Mouse (Mus musculus): ENCODE measurements at regions not wholly inside any gene's neighbourhood (a gene's known extent, or its start where the extent isn't known, plus 50 kb on each side); places are given as distances from the start of the nearest gene placed in this dataset.

DNA sequence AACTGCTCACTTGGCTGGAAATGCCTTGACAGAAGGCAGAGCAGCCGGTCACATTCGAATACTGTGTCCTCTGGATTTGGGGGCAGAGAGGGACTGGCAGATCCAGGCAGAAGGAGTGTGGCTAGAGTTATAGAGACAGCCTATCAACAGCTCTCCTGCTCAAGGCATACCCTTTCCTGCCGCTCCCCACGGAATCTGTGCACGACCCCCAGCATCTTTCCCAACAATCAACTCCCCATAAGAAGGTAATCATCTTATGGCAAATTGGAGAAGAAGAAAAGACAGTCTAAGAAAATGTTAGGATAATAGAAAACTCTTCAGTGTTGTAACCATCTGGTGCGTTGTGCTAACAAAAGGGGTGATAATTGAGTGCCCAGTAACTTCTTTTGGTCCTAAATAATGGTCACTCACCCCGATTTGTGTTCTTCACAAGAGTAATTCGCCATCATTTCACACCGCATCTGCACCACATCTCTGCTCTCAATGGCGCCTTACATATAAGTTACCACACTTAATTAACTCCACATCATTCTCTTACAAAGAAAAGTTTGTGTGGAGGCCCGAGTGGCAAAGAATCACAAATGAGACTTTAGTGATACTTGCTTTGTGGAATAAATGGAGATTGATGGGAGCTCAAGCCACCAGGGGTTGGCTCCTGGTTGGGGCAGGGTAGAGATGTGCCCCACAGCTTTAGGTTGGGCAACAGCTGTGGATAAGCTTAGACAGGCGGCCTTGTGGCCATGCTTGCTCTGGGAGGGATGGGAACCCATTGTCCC is 551.2 kb upstream of the Btbd3 start:
- DNase-seq: no peak

DNA sequence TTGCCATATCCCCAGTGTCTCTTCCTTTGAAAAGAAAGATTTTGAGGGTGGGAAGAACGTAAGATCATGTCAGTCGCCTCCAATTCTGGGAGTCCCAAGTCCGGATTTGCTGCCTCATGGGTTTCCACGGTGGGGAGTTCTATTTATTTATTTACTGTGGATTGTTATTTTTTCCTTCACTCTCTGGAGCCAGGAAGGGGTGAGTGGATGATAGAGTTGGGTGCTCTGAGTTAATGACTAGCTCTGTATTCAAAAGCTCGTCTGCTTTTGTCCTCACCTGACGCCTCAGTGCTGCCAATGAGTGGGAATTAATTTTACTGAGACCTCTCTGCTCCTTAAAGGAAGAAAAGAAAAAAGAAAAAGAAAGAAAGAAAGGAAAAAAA is 551.8 kb upstream of the Btbd3 start:
- no peak for DNase-seq

DNA sequence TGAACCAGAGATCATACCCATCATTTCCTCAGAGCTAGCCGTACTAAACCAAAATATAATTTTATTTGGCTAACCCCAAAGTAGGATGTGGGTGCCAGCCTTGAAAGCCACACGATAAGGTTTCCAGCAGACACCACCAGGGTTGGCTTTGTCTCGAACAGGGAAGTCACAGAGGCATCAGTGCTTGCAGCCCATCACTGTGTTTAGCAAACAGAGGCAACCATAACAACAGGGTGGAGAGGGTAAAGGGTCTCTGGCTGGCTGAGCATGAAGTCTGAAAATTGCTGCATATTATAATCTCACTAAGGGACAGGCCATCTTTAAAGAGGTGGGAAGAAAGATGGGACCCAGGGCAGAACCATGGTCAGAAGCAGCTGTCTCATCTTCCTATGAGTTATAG is 552.3 kb upstream of the Btbd3 start:
- no peak for DNase-seq

DNA sequence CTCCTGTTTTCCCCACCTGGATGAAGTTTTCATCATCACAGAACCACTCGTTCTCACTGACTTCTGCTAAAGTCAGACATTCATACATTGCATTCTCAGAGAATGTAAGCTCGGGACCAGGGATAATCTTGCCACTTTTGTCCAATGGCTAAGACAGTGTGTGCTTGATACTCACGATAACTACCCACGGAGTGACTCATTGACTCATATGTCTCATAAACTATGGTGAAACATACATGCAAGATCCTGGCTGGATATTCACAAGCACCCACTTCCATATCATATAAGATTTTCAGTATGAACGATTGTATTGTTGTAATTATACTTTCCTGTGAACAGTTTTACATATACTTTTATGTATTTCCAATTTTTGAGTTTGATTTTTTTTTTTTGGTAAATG is 560.5 kb upstream of the Btbd3 start:
- no peak for DNase-seq

DNA sequence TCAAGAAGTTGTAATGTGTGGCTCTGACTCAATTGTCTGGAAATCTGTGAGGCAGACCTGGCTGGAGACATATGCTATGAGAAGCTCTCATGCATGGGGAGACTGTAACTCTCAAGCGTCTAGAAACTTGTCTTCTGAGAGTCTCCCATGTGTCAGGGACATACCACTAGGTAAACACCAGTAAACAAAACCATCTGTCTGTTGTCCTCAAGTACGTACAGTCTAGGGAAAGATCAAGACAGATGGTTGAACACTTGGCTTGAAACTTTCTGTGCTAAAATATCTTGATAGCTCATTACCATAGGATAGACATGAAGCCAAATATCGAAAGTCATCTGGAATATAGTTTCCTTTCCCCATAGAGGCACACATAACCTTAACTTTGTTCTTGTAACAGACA is 562.3 kb upstream of the Btbd3 start:
- peak; percentile 14 for DNase-seq

DNA sequence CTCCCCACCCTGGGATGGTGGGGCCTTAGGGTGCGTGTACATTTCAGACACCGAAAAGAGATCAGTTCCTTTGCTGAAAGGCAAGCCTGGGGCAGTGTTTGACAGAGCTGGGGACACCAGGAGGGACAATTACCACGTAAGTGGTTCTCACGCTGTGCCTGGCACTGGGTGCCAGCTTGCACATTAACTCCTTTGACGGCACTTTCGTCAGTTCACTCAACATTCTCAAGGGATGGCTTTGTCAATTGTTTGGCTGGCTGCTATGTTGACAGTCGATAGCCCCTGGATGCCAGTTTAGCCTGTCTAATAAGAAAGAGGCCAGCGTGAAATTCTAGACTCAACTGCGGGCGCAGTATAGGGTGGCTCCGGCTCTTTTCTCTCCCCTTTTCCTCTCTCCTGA is 569.2 kb upstream of the Btbd3 start:
- peak; percentile 11 for DNase-seq

DNA sequence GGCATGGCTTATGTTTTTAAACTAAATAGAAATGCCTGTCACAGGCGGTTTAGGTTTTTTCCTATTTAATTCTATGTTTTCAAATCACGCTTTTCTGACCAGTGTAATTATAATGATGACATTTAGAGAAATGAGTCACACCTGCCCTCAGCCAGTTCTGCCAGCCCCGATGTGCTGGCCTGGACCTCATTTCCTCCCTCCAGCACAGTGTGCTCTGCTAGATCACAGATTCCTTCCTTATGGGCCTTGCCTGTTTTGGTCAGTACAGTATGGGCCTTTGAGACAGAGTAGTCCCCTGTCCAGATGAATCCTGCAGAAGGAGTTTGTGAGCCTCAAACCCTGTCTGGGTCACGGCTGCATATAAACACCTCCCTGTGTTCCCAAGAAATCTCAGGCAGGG is 569.6 kb upstream of the Btbd3 start:
- DNase-seq: no peak

DNA sequence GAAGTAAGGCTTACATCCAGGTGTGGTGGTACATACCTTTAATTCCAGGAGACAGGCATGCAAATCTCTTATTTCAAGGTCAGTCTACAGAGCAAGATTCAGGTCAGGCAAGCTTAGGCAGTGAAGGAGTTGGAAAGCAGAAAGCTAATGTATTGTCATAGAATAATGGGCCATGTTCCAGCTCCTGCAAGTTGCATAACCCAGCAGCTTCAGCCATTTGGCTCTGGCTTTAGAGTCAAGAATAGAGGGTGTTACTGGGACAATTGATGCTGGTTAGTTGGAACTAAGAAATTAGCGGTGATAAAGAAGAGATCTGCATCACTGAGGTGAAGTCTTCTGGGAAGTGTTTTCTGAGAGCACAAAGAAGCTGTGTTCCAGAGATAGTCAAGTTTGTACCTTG is 565.3 kb upstream of the Jag1 start:
- DNase-seq: no peak

DNA sequence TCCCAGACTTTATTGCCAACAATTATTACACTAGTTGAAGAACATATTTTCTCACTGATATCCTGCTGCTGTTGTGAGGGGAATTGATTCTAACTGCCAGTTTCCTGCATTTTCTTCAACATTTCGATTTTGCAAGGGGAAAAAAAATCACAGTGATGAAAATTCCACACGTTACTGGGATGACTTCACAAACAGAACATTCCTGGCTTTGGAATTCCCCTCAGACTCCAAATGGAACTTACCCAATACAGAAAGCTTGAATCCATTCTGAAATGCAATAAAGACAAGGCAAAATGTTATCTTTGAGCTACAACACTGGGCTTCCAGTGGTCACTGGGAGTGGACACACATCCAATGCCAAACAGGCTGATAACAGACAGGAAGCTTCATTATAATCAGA is 546.7 kb upstream of the Jag1 start:
- DNase-seq: no peak

DNA sequence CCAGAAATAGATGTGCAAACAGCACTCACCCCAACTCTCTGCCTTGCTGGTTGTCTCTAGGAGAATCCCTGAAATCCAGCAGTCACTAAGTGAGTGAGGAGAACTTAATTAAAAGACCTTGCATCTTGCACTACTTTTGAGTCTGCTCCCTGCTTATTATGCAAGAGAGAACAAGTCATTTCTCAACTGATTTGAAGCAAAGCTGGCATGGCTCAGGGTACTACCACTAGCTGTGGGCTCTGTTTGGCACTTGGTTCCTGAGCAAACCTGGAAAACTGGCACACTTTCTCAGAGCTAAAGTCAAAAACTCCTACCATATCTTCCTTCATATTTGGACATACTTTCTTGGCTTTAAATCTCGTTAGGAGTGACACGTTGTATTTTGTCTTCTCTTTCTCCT is 545.8 kb upstream of the Jag1 start:
- DNase-seq: no peak

DNA sequence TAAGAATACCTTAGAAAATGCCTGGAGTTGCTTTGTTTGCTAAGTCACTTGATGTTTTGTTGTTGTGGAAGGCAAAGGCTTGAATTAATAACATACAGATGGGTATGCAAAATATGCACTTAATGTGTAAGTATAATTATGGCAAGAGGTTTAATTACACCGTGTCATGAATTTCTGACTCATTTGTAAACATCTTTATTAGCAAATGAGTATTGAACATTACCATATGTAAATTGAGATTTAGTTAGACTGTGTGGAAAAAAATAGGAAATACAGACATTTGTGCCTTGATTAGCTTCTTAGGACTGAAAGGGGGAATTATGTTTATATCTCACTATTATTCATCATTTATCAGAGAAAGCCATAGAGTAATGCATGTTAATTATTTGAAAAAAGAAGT is 544.0 kb upstream of the Jag1 start:
- no peak for DNase-seq

DNA sequence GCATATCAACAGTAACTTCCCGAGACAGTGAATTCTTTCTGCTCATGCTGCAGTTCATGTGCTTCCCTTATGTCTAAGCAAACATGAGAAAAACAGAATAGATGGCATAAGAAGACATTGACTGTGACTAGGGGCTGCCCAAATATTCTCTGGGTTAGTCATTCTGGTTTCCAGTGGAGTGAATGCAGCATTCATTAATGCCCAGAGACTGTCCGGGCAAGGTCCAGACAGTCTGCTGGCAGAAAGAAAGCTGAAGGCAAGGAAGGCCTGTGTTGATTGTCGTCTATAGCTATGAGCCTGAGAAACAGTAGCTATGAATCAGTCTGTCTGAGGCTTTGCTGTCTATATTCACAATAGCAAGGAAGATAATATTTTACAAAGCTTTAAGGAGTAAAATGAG is 537.9 kb upstream of the Jag1 start:
- no peak for DNase-seq

DNA sequence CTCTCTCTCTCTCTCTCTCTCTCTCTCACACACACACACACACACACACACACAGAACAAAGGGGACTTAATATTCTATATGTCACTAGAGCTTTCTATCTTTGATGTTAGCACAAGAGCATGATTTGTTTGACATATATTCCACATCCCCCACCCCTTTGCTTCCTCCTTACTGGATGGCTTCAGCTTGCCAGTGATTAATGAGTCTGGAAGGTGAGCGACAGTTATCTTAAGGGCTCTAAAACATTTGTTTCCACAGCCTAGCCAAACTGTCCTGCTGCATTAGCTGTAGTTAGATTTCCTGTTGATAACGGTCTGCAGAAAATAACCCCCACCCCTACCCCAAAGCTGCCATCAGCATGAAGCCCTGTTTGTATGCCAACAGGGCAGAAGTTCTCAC is 527.7 kb upstream of the Jag1 start:
- no peak for DNase-seq

DNA sequence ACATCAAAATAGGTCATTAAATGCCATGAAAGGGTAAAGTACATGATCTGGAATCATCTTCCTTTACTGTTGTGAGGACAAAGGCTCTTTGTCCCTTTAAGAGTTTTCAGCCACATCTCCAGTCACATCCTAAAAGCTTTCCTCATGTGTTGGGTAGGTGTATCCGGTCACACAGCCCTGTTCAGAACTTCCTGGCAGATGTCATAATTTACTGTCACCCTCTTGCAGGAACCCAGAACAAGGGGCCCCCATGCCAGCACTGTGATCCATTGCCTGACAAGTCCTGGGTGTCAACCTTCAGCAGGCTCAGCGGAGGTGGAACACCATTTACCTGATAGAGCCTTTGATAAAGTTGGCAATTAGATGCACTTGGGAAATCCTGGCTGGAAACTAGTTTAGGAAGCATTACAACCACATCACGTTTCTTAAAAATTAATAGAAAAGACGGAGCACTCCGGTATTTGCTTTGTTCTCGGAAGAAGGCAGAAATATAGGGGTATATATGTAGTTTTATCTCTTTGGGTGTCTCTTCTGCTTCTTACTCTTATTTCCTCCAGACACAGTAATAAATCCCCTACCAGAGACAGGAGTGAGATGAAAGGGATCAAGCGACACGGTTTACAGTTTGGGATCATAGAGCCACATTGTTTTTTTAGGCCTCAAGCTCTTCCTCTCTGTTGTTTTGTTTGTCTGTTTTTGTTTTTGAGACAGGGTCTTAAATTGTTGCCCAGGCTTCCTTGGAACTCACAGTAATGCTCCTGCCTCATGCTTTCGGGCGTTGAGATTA is 527.0 kb upstream of the Jag1 start:
- DNase-seq: no peak

DNA sequence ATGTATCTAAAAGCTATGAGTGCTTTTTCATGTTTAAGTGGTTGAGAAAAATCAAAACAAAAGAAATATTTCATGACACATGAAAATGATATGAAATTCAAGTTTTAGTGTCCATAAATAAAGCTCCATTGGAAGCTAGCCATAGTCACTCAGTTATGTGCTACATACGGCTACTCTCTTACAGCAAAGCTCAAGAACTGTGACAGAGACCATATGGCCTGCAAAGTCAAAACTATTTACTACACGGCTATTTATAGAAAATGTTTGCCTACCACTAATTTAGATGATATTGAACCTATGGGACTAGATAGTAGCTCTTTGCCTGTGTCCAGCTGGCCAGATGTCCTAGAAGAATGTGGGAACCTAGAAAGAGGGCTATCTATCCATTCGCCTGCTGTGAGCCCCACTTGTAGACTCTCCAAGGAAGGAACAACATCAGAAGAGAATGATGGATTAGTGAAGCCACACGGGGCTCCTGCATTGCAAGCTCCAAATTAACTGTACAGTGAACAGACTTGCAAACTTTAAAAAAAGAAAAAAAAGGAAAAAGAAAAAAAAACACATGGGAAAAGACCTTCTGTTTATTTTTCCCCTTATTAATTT is 518.7 kb upstream of the Jag1 start:
- no peak for DNase-seq

DNA sequence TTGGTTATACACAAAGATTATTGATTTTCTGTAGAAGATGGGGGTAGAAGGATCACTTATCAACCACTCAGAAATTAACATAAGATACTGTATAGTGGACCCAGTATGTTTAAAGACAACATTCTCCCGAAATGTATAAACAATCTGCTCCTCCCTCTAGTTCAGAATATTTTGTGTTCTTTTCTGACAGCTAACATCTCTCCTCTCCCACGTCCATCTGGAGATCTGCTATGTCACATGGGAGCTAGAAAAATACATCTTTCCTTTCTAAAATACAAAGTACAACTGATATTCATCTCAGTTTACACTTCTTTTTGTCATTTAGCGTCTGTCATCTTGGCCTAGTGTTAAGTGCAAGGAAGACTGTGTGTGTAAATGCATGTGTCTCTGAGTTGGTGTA is 500.2 kb upstream of the Jag1 start:
- peak; percentile 65 for DNase-seq

DNA sequence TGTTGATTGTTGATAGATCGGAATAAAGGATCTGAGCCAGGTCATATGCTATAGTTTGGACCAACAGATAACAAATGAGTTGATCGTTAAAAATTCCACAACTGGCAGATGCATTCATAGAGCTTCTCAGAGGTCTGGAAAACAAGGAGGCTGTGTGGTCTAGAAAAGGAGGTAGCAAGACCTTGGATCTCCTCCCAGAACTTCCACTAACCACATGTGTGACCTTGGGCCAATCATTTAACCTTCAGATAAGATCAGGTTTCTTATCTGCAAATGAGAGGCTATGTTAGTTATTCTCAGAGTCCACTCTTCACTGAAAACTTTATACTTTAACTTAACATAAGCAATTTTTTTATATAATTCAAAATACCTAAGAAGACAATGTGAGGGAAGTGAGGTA is 497.3 kb upstream of the Jag1 start:
- DNase-seq: no peak

DNA sequence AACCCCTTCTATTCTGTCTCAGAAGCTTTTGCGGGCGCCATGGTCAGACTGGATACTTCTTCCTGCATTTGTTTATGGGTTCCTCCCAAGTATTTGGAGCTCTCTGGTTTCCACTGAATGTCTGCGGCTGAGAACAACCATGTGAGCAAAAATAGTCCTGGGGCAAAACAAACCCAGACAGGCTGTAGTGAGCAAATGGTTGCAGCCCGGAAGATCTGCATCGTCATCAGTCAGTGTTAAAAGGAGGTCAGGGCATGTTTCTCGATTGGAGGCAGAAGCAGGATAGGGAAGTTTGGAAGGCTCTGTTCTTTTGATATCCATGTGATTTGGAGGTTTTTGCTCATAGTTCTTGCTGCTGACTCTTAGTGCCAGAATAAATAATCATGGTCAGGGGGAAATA is 492.1 kb upstream of the Jag1 start:
- DNase-seq: no peak

DNA sequence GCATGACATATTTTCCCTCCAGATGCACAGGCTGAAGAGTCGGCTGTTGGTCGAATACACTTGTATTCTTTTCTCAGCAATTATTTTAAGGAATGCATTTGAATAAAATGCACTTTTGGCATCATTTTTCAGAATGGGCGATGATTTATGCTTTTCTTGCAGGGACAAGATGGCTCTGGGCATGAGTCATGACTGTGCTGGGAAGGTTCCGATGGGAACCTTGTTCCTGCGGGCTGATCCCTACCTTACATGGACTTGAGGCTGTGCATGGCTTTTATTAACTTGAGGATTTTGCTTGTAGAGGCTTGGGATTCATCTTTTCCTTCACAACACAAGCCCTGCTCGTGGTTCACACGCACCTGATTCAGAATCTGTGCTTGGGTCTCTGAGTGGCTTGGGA is 481.7 kb upstream of the Jag1 start:
- no peak for DNase-seq

DNA sequence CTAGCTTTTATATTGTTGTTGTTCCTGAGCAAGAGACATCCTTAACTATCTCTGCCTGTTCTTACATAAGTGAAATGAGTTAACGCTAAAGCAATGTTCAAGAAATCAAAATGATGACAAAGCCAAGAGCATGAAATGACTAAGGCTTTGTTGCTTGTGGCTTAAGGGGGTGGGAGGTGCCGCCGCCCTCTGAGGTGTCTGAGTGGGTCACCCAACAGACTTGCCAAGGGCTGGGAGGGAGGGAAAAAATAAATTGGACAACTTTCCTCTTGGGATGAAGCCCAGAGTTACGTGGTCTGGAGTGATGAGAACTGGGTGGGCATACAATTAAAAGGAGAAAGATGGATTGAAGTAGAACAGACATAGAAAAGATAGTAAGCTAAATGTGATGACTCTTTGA is 478.1 kb upstream of the Jag1 start:
- no peak for DNase-seq

DNA sequence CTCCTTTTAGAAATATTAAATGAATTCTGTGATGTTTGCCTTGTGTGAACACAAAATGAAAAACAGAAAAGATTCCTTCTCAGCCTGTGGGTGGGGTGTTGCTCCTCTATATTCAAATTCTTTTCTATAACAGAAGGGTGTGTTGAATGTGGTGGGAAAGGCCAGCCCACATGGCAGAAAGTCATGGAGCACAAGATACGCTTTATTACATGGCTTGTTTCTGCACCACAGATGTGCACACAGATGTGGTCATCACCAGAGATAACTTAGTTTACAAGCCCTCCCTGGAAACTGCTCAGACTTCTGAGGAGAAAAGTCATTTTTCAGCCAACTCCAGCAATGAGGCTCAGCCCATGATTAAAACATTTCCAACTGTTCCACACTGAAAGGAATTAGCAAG is 475.1 kb upstream of the Jag1 start:
- no peak for DNase-seq

DNA sequence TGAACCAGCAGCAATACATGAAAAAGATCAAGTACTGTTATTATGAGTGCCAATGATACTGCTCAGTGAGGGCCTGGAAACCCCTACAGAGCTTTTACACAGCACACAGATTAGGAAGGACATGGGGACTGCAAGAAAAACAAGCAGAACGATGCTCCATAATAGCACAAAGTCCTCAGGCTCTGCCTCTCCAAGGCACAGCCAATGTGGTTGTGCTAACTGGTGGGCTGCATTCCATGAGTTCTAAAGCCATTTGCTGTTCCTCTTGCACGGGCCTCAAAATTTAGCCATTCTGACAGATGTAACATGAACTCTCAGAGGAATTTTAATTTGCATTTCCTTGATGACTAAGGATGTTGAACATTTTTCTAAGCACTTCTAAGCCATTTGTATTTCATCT is 465.0 kb upstream of the Jag1 start:
- DNase-seq: no peak

DNA sequence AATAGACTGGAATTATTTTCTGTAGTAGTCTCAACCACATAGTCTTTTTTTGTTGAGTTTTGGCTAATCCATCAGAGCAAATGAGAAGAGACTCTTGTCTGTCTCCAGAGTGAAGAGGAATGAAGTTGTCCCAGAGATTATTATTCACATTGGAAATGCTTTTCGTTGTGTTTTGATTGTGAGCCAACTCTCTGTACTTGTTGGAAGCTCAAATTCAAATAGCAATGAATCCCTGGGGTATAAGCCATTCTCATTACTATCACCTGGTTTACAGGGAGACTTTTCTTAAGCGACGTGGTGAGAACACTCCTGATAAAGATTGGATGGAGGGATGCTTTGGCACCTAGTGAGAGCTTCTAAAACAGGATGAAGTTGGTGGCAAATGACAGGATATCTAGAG is 459.3 kb upstream of the Jag1 start:
- DNase-seq: no peak

DNA sequence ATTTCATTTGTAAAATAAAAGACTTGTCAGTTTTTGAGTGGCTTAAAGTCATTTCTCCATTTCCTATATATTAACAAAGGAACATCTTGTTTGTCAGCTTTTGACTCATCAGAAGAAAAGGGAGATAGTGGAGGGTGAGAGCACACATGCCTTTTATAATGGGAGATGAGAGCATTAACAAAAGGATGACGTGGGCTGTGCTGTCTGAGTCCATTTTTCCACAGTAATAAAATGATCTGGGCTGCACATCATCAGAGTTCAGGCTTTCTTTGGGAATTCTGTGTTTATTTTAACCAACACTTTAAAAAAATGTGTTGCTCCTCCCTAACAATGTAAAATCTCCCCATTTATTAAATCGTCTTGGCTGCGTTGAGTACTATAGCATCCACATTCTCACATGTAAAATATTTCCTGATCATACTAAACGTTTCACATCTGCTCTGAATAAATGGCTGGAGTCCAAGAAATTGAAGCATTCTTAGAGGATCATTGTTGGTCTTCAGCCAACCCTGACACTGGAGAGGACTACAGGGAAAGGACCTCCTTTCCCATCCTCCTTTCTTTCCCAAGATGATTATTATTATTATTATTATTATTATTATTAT is 458.5 kb upstream of the Jag1 start:
- no peak for DNase-seq
